Mouse (Mus musculus) heart, adult 8-10 months (tissue): Measurements from ENCODE around the gene Ola1. TPM values are rescaled to one million over a fixed set of nuclear protein-coding genes. Genes with fewer than 3 reads are reported as not detected.
A peak's percentile ranks its signal among the peaks of the same experiment; 100 is the strongest.

Experiments used
- DNase-seq: peaks from one replicate; pipeline ENCODE4 v3.0.0; 2022; ENCODE audit warnings: low spot score
- total RNA-seq, 4 experiments: library from RNA; stranded (reverse); gene quantifications; 2 replicates each; pipeline ENCODE4 v1.2.4; 2022

Gene Ola1
- total RNA-seq, 4 experiments from 2014 or later = 38.0 to 41.7 (median 40.7) TPM

- DNase-seq = no peak
Observed at GRCm38 (mm10) chr2:73066307-73067167, 152.2 kb downstream of the Ola1 start.

- no peak for DNase-seq
Observed at GRCm38 (mm10) chr2:73063911-73064619, 154.7 kb downstream of the Ola1 start.

DNA sequence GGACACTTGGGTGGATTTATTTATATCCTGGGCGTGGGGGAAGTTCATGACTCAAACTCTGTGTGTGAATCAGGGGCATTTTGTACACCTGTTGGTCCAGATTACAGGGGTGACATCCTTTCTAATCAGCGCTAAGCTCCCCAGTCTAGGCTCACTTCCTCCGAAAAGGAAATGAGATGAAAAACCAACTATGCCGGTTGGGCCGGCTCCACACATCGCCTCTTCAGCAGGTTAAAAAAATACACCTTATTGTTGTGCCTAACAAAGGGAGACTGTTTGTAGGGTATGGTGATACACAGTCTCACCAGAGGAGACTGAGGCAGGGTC, 158.5 kb downstream of the Ola1 start:
- DNase-seq = no peak

DNA sequence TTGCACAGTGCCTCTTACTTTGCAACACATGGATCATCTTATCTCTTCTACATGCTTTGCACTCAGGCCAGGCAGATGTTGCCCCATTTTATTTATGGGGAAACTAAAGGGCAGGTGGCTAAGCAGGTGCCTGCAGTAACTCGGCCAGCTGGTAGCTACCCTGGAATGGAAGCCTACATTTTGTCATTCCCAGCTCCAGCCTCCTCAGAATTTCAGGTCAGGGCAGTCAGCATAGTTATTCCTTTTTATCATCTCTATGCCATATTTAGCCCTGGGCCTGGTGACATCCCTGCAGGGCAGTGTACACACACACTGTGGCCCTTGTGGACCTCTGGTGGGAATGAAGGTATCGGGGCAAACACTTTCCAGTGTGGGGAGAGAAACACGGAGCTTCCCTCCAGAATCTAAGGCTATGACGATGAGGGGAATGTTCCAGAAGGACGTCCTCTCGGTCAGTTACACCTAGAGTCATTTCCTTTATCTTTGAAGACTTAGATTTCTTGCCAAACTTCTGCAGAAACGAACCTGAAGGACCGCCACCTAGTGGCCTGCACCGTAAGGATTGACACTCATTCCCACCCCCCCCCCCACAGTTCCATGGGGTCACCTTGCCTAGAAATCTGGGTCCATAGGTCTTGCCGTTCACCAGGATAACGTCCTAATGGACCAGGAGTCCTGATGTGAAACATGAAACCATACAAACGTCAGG, 159.0 kb downstream of the Ola1 start:
- DNase-seq = no peak

DNA sequence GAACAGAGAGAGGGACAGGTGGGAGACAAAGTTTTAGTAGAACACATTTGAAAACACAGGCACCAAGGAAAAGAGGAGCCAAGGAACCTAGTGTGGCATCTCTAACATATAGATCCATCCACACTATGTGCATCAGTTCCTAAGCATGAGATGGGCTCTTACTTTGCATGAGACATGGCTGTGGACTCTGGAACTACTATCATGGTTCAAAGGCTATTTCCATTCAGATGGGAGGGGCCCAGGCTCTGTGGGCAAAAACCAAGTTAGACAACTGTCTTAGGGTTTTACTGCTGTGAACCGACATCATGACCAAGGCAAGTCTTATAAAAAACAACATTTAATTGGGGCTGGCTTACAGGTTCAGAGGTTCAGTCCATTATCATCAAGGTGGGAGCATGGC, 160.4 kb downstream of the Ola1 start:
- no peak for DNase-seq

DNA sequence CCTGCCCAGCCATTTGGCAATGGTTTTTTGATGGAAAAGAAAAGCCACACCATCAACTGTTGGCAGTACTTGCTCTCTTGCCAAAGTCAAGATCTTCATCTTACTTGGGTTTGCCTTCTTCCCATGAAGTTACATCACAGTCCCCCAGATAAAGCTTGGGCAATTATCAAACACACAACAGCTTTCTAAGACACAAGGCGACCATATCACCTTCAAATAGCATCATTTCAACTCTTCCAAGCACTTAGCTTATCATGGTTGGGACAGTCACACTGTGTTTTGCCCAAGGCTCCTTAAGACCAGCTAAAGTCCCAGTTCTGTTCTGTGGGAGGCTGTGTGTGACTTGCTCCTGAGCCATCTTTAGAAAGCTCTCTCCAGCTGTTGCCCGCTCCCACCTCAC, 161.1 kb downstream of the Ola1 start:
- DNase-seq = no peak

DNA sequence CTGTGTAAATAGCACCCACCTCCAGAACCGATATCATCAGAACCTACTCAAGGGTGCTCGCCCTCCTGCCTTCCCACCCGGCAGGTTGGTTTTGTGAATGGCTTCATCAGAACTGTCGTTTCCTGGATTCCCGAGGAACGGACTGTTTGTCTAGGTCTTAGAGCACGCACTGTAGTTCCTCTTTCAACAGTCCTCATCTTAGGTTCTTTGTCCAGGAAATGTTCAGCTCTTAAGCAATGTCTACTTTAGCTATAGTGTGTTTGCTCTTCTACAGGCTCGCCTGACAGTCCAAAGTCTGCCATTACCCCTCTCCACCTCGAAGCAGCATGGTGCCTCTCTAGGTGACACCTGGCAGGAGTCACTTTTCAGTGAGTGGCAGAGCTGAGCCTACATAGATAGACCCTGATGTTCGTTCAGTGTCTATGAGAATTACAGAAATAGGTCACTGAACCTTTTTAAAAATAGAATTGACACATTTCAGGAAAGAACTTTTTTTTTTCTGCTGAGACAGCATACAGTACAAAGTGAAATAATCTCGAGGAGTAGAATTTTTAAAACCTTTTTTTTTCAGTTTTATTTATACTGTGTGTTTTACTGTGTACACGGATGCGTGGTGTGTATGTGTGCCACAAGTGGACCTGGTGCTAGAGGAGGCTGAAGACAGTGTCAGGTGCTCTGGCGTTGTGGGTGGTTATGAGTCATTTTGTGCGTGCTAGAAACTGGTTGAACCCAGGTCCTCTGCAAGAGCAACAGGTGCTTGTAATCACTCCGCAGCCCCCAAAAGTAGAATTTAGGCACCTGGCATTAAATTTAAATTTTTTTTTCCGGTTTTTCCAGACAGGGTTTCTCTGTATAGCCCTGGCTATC, 162.4 kb downstream of the Ola1 start:
- DNase-seq = no peak

GRCm38 (mm10) chr2:73053791-73054490, 164.8 kb downstream of the Ola1 start:
- no peak for DNase-seq

GRCm38 (mm10) chr2:73050401-73050800, 168.3 kb downstream of the Ola1 start:
- DNase-seq = no peak

DNA sequence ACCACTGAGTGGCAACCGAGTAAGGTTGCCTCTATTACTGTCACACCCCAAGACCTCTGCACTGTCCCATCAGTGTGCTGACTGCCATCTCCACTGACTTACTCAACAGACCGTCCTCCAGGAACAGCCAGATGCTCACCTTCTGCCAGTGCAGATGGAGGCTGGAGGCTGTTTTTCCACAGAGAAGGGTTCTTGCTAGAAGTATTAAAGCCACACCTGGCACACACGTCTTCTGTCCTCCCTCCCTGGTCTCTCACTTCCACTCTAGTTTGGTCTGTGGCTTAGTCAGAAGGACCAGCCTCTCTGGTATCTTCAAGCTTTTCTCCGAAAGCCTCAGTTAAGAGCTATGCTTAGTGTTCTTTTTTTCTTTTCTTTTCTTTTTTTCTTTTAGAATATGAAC, 168.7 kb downstream of the Ola1 start:
- DNase-seq = no peak

- DNase-seq = no peak
Observed at GRCm38 (mm10) chr2:73049001-73049684, 169.6 kb downstream of the Ola1 start.

GRCm38 (mm10) chr2:73047061-73047741, 171.5 kb downstream of the Ola1 start:
- peak; percentile 81 for DNase-seq

- no peak for DNase-seq
Observed at GRCm38 (mm10) chr2:73046576-73046975, 172.1 kb downstream of the Ola1 start.

- no peak for DNase-seq
Observed at GRCm38 (mm10) chr2:73045505-73045904, 173.2 kb downstream of the Ola1 start.

Other genes starting within 250 kb of the Ola1 start
- 10 to 100 TPM; 31.0 to 34.0 (median 32.0) TPM for gene Sp3, start 238.5 kb downstream of the Ola1 start, total RNA-seq
- gene Gm11084, start 232.2 kb downstream of the Ola1 start, total RNA-seq = not detected
- not detected for gene Sp9, start 53.0 kb upstream of the Ola1 start, total RNA-seq
- gene Scrn3, start 93.7 kb upstream of the Ola1 start, total RNA-seq = 10 to 100 TPM; 31.2 to 38.6 (median 32.3) TPM
- gene Cir1, start 93.8 kb upstream of the Ola1 start, total RNA-seq = 10 to 100 TPM; 11.8 to 18.4 (median 13.9) TPM
- gene Gpr155, start 167.6 kb upstream of the Ola1 start, total RNA-seq = 10 to 100 TPM; 14.2 to 19.0 (median 14.4) TPM